Mouse (Mus musculus): ENCODE measurements around the gene Slc16a11. TPM values are rescaled to one million over a fixed set of nuclear protein-coding genes. Genes with fewer than 3 reads are reported as not detected.

The Slc16a11 gene
- total and polyA plus RNA-seq, 3 experiments, result 0.34 to 9.6 (median 0.52) TPM

GRCm38 (mm10) chr11:70214191-70214855 lies 1.8 kb downstream of the Slc16a11 start:
- H3K4me1 ChIP-seq (ENCODE audit: control insufficient read depth, insufficient read depth, low read length), result peaks cover 3% of the 10 kb centered on the region
- peak overlapping the region; percentile 27 for H3K9ac ChIP-seq (ENCODE audit: low read depth, low read length)
- WGBS, result 2% methylated on average over 46 of the region's 46 CpGs
- H3K4me3 ChIP-seq, result peak overlapping the region; percentile 47
- peaks cover 4% of the 10 kb centered on the region; the same call in 1 of the 2 replicates for H3K27me3 ChIP-seq (ENCODE audit: control insufficient read depth, insufficient read depth, low read length)
- TF ChIP-seq CTCF (IDR thresholded peaks at IDR 0.05) (no peak), EP300 (IDR thresholded peaks at IDR 0.05; ENCODE audit: insufficient read depth, low read depth, low read length) (no peak), POLR2A (IDR thresholded peaks at IDR 0.05; ENCODE audit: insufficient read depth, low read depth, low read length) (no peak)
- no peak overlapping the region; the same call in 1 of the 2 replicates for H3K27ac ChIP-seq
- intact Hi-C loops (cut with DNase I), result loop anchor here (5.0 kb wide), 1 partner anchor 42 kb away; no protein-coding TSS in a partner anchor
- H3K79me2 ChIP-seq (replicated peaks; ENCODE audit: control insufficient read depth, insufficient read depth, low read length), result no peaks in the 10 kb centered on the region
- no peaks in the 10 kb centered on the region for H3K36me3 ChIP-seq (ENCODE audit: control insufficient read depth, insufficient read depth, low read length)
- peak in 1 of 2 experiments; percentile 67 for DNase-seq

DNA sequence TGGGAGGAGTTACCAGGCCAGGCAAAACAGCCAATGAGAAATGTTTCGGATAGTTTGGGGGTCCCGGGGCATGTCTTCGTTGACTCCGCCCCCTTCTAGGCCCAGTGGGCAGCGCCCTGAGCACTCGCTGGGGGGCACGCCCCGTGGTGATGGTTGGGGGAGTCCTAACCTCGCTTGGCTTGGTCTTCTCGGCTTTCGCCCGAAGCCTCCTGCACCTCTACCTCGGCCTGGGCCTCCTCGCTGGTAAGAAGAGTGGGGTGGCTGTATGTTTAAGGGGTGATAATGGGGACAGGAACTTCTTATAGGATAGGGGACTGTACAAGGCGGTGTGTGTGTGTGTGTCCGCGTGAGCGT lies 2.3 kb downstream of the Slc16a11 start:
- no peak overlapping the region for H3K27ac ChIP-seq
- peaks cover 3% of the 10 kb centered on the region for H3K4me1 ChIP-seq (ENCODE audit: control insufficient read depth, insufficient read depth, low read length)
- no peak overlapping the region for H3K9ac ChIP-seq (ENCODE audit: low read depth, low read length)
- DNase-seq, result no peak
- H3K27me3 ChIP-seq (ENCODE audit: control insufficient read depth, insufficient read depth, low read length), result peaks cover 4% of the 10 kb centered on the region; the same call in 1 of the 2 replicates
- H3K79me2 ChIP-seq (replicated peaks; ENCODE audit: control insufficient read depth, insufficient read depth, low read length), result no peaks in the 10 kb centered on the region
- intact Hi-C loops (cut with DNase I), result loop anchor here (5.0 kb wide), 1 partner anchor 43 kb away; no protein-coding TSS in a partner anchor
- no peak for TF ChIP-seq POLR2A (IDR thresholded peaks at IDR 0.05; ENCODE audit: insufficient read depth, low read depth, low read length)
- no peak for TF ChIP-seq CTCF (IDR thresholded peaks at IDR 0.05)
- TF ChIP-seq EP300 (IDR thresholded peaks at IDR 0.05; ENCODE audit: insufficient read depth, low read depth, low read length), result no peak
- WGBS, result 18% methylated on average over 18 of the region's 18 CpGs
- no peaks in the 10 kb centered on the region for H3K36me3 ChIP-seq (ENCODE audit: control insufficient read depth, insufficient read depth, low read length)
- no peak overlapping the region; the same call in 1 of the 2 replicates for H3K4me3 ChIP-seq

DNA sequence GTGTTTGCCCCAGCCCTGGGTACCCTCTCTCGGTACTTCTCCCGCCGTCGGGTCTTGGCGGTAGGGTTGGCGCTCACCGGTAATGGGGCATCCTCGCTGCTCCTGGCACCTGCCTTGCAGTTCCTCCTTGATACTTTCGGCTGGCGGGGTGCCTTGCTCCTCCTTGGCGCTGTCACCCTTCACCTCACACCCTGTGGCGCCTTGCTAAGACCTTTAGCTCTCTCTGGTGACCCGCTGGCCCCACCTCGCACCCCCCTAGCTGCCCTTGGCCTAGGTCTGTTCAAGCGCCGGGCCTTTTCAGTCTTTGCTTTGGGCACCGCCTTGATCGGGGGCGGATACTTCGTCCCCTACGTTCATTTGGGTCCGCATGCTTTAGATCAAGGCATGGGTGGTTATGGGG lies 2.7 kb downstream of the Slc16a11 start:
- Histone ChIP-seq H3K4me1 (ENCODE audit: control insufficient read depth, insufficient read depth, low read length) (peaks cover 6% of the 10 kb centered on the region), H3K27me3 (ENCODE audit: control insufficient read depth, insufficient read depth, low read length) (peaks cover 4% of the 10 kb centered on the region; the same call in 1 of the 2 replicates), H3K27ac (no peak overlapping the region), H3K36me3 (ENCODE audit: control insufficient read depth, insufficient read depth, low read length) (no peaks in the 10 kb centered on the region), H3K4me3 (no peak overlapping the region), H3K9ac (ENCODE audit: low read depth, low read length) (no peak overlapping the region), H3K79me2 (replicated peaks; ENCODE audit: control insufficient read depth, insufficient read depth, low read length) (no peaks in the 10 kb centered on the region)
- WGBS, result 28% methylated on average over 22 of the region's 22 CpGs
- no peak for TF ChIP-seq CTCF (IDR thresholded peaks at IDR 0.05)
- no peak for TF ChIP-seq EP300 (IDR thresholded peaks at IDR 0.05; ENCODE audit: insufficient read depth, low read depth, low read length)
- no peak for TF ChIP-seq POLR2A (IDR thresholded peaks at IDR 0.05; ENCODE audit: insufficient read depth, low read depth, low read length)
- intact Hi-C loops (cut with DNase I), result no loop called here
- DNase-seq, result no peak

DNA sequence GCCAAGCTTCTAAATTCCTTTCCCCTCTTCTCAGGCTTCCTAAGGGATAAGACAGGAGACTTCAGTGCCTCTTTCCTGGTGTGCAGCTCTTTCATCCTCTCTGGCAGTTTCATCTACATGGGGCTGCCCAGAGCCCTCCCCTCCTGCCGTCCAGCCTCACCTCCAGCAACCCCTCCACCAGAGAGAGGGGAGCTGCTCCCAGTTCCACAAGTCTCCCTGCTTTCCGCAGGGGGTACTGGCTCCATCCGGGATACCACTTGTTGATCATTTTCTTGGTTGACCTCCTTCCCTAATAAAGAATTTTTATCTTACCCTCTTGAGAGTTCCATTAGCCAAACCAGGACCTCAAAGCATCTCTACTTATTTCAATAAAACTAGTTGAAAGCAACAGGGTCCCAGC lies 3.6 kb downstream of the Slc16a11 start:
- 68% methylated on average over 3 of the region's 3 CpGs for WGBS
- TF ChIP-seq CTCF (IDR thresholded peaks at IDR 0.05), result no peak
- TF ChIP-seq POLR2A (IDR thresholded peaks at IDR 0.05; ENCODE audit: insufficient read depth, low read depth, low read length), result no peak
- TF ChIP-seq EP300 (IDR thresholded peaks at IDR 0.05; ENCODE audit: insufficient read depth, low read depth, low read length), result no peak
- Histone ChIP-seq H3K9ac (ENCODE audit: low read depth, low read length) (no peak overlapping the region), H3K4me3 (no peak overlapping the region), H3K27me3 (ENCODE audit: control insufficient read depth, insufficient read depth, low read length) (peaks cover 4% of the 10 kb centered on the region; the same call in 1 of the 2 replicates), H3K79me2 (replicated peaks; ENCODE audit: control insufficient read depth, insufficient read depth, low read length) (no peaks in the 10 kb centered on the region), H3K36me3 (ENCODE audit: control insufficient read depth, insufficient read depth, low read length) (no peaks in the 10 kb centered on the region), H3K27ac (no peak overlapping the region), H3K4me1 (ENCODE audit: control insufficient read depth, insufficient read depth, low read length) (peaks cover 6% of the 10 kb centered on the region)
- intact Hi-C loops (cut with DNase I), result no loop called here
- DNase-seq, result no peak

DNA sequence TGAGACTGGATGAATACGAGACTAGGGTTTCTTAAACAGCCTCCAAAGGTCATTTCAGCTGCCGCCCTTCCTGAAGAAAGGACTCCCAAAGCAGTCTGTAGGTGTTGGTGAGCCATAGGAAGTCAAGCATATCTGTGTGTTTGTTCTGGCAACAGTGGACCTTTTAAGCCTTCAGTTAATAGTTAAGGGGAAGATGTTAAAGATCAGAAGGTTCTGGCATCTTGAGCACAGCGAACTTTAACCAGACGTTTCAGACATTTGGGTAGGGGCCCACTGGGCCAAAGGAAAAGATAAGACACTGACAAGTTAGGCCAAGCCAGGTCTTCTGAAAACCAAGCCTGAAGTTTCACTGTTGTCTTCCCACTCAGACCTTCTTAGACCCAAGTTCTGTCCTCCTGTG lies 5.5 kb downstream of the Slc16a11 start:
- intact Hi-C loops (cut with DNase I), result no loop called here
- H3K4me3 ChIP-seq, result no peak overlapping the region
- 65% methylated on average over 4 of the region's 4 CpGs for WGBS
- DNase-seq, result no peak
- H3K4me1 ChIP-seq (ENCODE audit: control insufficient read depth, insufficient read depth, low read length), result peaks cover 4% of the 10 kb centered on the region
- H3K9ac ChIP-seq (ENCODE audit: low read depth, low read length), result no peak overlapping the region
- no peaks in the 10 kb centered on the region for H3K79me2 ChIP-seq (replicated peaks; ENCODE audit: control insufficient read depth, insufficient read depth, low read length)
- TF ChIP-seq CTCF (IDR thresholded peaks at IDR 0.05), result no peak
- TF ChIP-seq POLR2A (IDR thresholded peaks at IDR 0.05; ENCODE audit: insufficient read depth, low read depth, low read length), result no peak
- no peak for TF ChIP-seq EP300 (IDR thresholded peaks at IDR 0.05; ENCODE audit: insufficient read depth, low read depth, low read length)
- no peak overlapping the region for H3K27ac ChIP-seq
- H3K36me3 ChIP-seq (ENCODE audit: control insufficient read depth, insufficient read depth, low read length), result no peaks in the 10 kb centered on the region
- H3K27me3 ChIP-seq (ENCODE audit: control insufficient read depth, insufficient read depth, low read length), result peaks cover 4% of the 10 kb centered on the region; the same call in 1 of the 2 replicates

DNA sequence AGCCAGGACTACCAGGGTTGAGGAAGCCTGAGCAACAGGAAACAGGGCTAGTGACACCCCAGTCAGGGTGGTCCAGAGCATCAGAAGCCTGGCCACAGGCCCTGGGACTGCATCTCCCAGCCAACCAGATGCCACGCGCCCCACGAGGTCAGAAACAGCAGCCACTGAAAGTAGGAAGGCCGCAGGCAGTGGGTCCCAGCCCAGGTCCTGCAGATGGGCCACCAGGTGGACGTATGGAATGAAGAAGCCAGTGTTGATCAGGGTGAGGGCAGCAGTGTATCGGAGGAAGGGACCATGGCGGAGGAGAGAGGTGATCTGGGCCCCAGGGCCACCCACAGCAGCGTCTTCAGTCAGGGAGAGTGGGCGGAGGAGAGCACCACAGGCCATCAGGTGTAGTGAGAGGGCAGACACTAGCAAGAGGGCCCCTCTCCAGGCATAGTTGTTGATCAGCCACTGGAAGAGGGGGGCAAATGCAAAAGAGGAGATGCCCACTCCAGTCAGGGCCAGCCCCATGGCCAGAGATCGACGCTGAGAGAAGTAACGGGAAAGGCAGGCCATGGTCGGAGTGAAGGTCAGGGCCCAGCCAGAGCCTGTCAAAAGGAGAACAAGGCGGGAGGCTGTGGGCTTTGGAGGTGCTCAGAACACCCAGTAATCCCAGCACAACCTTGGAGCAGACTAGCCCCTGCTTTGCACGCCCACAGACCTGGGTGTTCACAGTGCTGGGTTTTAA lies 6.4 kb downstream of the Slc16a11 start:
- Histone ChIP-seq H3K27me3 (ENCODE audit: control insufficient read depth, insufficient read depth, low read length) (peaks cover 2% of the 10 kb centered on the region; the same call in 1 of the 2 replicates), H3K79me2 (replicated peaks; ENCODE audit: control insufficient read depth, insufficient read depth, low read length) (no peaks in the 10 kb centered on the region), H3K9ac (ENCODE audit: low read depth, low read length) (no peak overlapping the region), H3K4me3 (no peak overlapping the region), H3K36me3 (ENCODE audit: control insufficient read depth, insufficient read depth, low read length) (no peaks in the 10 kb centered on the region), H3K27ac (no peak overlapping the region), H3K4me1 (ENCODE audit: control insufficient read depth, insufficient read depth, low read length) (peaks cover 5% of the 10 kb centered on the region)
- intact Hi-C loops (cut with DNase I), result no loop called here
- no peak for DNase-seq
- 92% methylated on average over 15 of the region's 15 CpGs for WGBS
- TF ChIP-seq EP300 (IDR thresholded peaks at IDR 0.05; ENCODE audit: insufficient read depth, low read depth, low read length) (no peak), CTCF (IDR thresholded peaks at IDR 0.05) (no peak), POLR2A (IDR thresholded peaks at IDR 0.05; ENCODE audit: insufficient read depth, low read depth, low read length) (no peak)

Data from heart, adult 2 months (tissue).